Mouse (Mus musculus) lung, embryonic 16.5 days (tissue): ENCODE data around the gene Kmo. TPM values are rescaled to one million over a fixed set of nuclear protein-coding genes. Genes with fewer than 3 reads are reported as not detected.

Experiments used
- ATAC-seq: fragments of 200-750 bp; cut with Nextera tagmentation; 2 replicates; pipeline ENCODE4 v1.8.0; 2017; ENCODE audit warnings: low read depth, mild to moderate bottlenecking, moderate library complexity
- H3K27ac ChIP-seq: fragments of 300-500 bp; sonication (generic); 2 replicates; pipeline ENCODE4 v1.5.1; 2014; ENCODE audit warnings: mild to moderate bottlenecking, control low read depth, low read length
- H3K27me3 ChIP-seq: fragments of 300-500 bp; sonication (generic); 2 replicates; pipeline ENCODE4 v1.6.1; 2014; ENCODE audit warnings: low read depth, low read length, mixed read lengths; ENCODE audit not compliant: control insufficient read depth, insufficient read depth
- H3K36me3 ChIP-seq: fragments of 300-500 bp; sonication (generic); 2 replicates; pipeline ENCODE4 v1.6.1; 2014; ENCODE audit warnings: low read length; ENCODE audit not compliant: control insufficient read depth, insufficient read depth
- H3K4me1 ChIP-seq: fragments of 300-500 bp; sonication (generic); replicated peaks from 2 replicates; pipeline ENCODE4 v1.6.1; 2014; ENCODE audit warnings: low read length, mixed read lengths; ENCODE audit not compliant: control insufficient read depth, insufficient read depth
- H3K4me2 ChIP-seq: fragments of 300-500 bp; sonication (generic); 2 replicates; pipeline ENCODE4 v1.6.1; 2014; ENCODE audit warnings: low read depth, low read length, control low read depth
- H3K4me3 ChIP-seq: fragments of 300-500 bp; sonication (generic); 2 replicates; pipeline ENCODE4 v1.5.1; 2014; ENCODE audit warnings: mild to moderate bottlenecking, low read length, control low read depth
- H3K9ac ChIP-seq: fragments of 300-500 bp; sonication (generic); 2 replicates; pipeline ENCODE4 v1.6.1; 2014; ENCODE audit warnings: low read length, control low read depth
- H3K9me3 ChIP-seq: fragments of 300-500 bp; sonication (generic); 2 replicates; pipeline ENCODE4 v1.6.1; 2016; ENCODE audit warnings: low read length; ENCODE audit not compliant: control insufficient read depth
- WGBS: fragments of 180-500 bp; shearing (Covaris S2); extraction: QIAGEN DNeasy Blood & Tissue Kit; methylation state at CpG from one replicate; pipeline ENCODE4 v1.1.7; 2014; 5-methylcytosine and 5-hydroxymethylcytosine counted together
- polyA plus RNA-seq: library from polyadenylated mRNA; unstranded; fragments of >200 nt; fragmentation: Nextera tagmentation; extraction: Ambion mirVana; gene quantifications from 2 replicates; pipeline ENCODE4 v1.2.1, GENCODE M21; 2015

The Kmo gene
- polyA plus RNA-seq, 1 experiment from 2014 or later, result 0.31 TPM

DNA sequence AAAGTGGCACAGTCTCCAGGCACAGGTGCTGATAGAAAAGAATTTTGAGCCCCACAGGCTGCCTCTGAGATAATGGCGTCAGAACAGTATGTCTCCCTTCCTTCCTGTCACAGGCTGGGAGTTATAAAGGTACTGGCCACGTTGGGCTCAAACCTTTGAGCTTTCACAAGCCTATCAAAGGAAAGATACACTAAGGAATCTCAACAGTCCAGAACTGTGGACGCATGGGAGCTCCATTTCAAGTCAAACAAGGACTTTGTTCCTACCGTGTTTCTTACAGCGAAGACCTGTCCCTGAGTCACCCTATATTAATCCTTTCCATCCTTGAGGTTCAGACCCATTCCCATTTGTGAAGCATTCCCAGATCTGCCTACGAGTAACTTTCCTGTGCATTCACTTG, 57.3 kb downstream of the Kmo start:
- Histone ChIP-seq H3K4me1 (no peaks in the 10 kb centered on the region), H3K36me3 (no peaks in the 10 kb centered on the region), H3K27ac (no peak overlapping the region), H3K9me3 (no peaks in the 10 kb centered on the region), H3K4me2 (no peak overlapping the region), H3K27me3 (no peaks in the 10 kb centered on the region), H3K9ac (no peak overlapping the region), H3K4me3 (no peak overlapping the region)
- ATAC-seq, result no peak
- 74% methylated on average over 6 of the region's 6 CpGs for WGBS

DNA sequence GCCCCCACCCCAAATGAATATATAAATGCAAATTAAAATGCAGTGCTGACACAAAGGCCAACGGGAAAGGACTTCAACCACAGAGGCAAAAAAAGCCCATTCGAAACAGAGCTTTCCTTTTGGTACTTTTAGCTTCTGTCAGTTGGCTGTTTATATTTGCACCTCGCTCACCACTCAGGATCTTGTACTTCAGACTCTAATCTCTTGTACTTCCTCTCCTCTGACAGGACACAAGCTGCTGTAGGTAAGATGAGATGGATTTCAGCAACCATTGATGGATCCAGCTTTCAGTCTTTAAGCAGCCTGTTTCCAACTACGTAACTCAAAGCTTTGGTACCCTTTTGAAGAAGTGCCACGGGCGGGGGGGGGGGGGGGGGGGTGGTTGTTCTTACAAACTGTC, 60.8 kb downstream of the Kmo start:
- no peaks in the 10 kb centered on the region for H3K36me3 ChIP-seq
- no peaks in the 10 kb centered on the region for H3K4me1 ChIP-seq
- ATAC-seq, result no peak
- 75% methylated on average over 5 of the region's 6 CpGs for WGBS
- no peaks in the 10 kb centered on the region for H3K27me3 ChIP-seq
- H3K27ac ChIP-seq, result no peak overlapping the region
- no peaks in the 10 kb centered on the region for H3K9me3 ChIP-seq
- H3K9ac ChIP-seq, result no peak overlapping the region
- H3K4me2 ChIP-seq, result no peak overlapping the region
- no peak overlapping the region for H3K4me3 ChIP-seq

DNA sequence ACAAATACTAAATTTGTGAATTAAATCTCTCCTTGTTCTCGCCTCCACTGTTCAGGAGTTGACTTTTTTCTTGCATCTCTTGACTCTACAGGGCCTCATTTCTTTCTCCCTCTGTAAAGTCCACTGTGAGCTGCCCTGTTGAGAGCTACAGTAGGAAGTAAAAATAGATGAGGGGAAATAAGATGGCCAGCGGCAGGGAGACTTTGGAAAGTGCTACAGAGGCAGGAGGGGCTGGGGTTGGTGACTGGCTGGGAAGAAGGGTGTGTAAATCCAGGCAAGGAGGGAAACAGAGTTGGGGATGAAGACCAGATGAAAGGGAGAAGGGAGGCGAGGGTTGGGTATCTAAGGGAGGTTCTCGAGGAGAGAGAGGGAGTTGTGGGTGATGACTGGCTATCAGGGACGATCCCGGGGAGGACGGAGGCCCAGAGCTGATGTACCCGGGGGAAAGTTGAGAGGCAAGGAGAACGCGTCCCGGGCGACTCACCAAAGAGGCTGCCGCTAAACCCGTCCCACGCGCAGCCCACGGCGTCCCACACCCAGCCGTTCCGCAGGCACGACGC, 71.6 kb downstream of the Kmo start:
- 1% methylated on average over 22 of the region's 22 CpGs for WGBS
- Histone ChIP-seq H3K4me3 (peak overlapping the region; percentile 80), H3K36me3 (no peaks in the 10 kb centered on the region), H3K27me3 (no peaks in the 10 kb centered on the region), H3K9ac (peak overlapping the region; percentile 87), H3K4me1 (peaks cover 6% of the 10 kb centered on the region; the same call in 1 of the 2 replicates), H3K9me3 (no peaks in the 10 kb centered on the region), H3K27ac (peak overlapping the region; percentile 86), H3K4me2 (peak overlapping the region; percentile 96)
- no peak for ATAC-seq

DNA sequence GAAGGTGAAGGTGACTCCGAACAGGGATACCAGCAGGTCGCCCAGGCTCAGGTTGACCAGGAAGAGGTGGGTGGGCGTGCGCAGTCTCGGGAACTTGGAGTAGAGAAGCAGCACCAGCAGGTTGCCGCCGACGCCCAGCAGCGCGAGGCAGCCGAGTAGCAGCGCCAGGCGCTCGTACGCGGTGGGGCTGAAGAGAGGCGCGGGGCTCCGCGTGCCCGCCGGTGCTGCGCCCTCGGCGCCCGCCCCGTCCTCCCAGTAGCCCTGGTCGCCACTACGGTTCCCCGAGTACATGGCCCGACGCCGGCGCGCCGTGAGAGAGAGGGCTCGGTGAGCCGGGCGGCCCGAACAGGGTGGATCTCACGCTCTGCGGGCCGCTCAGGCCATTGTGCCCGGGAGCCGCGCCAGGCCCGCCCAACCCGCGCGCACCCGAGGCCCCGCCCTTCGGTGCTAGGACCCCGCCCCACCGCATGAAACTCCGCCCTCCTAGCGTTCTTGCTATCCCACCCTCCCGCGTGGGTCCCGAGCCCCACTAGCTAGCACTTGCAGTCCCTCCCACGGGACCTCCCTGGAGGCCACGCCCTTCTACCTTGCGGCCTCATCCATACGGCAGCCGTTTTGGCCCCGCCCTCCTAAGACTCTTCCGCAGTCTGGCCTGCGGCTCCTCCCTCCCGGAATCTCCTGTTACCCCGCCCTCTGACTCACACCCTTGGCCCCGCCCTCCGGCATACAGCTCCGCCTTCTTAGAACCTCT, 72.2 kb downstream of the Kmo start, which contains the start of the genes Opn3 and Chml:
Gene Opn3, minus strand, starts transcription at position 531 of the 751 bp plus-strand sequence.
Gene Chml, minus strand, starts transcription at position 656 of the 751 bp plus-strand sequence.
- Histone ChIP-seq H3K4me2 (peak within 1 kb of the TSS; percentile 96), H3K27me3 (no peaks in the 10 kb centered on the region), H3K9ac (peak within 1 kb of the TSS; percentile 87), H3K4me3 (peak within 1 kb of the TSS; percentile 80), H3K36me3 (no peaks in the 10 kb centered on the region), H3K27ac (peak within 1 kb of the TSS; percentile 86), H3K9me3 (no peaks in the 10 kb centered on the region), H3K4me1 (peaks cover 6% of the 10 kb centered on the region; the same call in 1 of the 2 replicates)
- under 1% methylated on average over 73 of the region's 73 CpGs for WGBS
- peak; percentile 99 for ATAC-seq

DNA sequence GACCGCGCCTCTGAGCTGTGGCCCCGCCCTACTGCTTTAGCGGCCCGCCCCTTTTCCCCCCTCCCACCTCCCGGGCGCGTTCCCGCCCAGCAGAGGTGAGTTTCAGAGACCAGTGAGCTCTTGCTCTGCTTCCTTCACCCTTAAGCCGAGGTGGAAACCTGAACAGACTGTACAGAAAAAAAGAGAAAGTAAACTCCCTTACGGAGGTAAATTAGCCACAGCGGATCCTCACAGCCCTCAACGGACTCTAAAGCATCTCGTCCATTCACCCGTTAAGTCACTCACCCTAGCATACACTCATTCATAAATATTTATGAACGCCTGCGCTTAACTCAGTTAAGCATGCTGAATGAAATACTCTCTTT, 72.8 kb downstream of the Kmo start:
- H3K27ac ChIP-seq, result no peak overlapping the region
- no peaks in the 10 kb centered on the region for H3K27me3 ChIP-seq
- peak overlapping the region; percentile 80 for H3K4me3 ChIP-seq
- 0% methylated on average over 17 of the region's 17 CpGs for WGBS
- H3K9ac ChIP-seq, result peak overlapping the region; percentile 60
- peak overlapping the region; percentile 67 for H3K4me2 ChIP-seq
- no peaks in the 10 kb centered on the region for H3K36me3 ChIP-seq
- peaks cover 6% of the 10 kb centered on the region; the same call in 1 of the 2 replicates for H3K4me1 ChIP-seq
- no peak for ATAC-seq
- H3K9me3 ChIP-seq, result no peaks in the 10 kb centered on the region

DNA sequence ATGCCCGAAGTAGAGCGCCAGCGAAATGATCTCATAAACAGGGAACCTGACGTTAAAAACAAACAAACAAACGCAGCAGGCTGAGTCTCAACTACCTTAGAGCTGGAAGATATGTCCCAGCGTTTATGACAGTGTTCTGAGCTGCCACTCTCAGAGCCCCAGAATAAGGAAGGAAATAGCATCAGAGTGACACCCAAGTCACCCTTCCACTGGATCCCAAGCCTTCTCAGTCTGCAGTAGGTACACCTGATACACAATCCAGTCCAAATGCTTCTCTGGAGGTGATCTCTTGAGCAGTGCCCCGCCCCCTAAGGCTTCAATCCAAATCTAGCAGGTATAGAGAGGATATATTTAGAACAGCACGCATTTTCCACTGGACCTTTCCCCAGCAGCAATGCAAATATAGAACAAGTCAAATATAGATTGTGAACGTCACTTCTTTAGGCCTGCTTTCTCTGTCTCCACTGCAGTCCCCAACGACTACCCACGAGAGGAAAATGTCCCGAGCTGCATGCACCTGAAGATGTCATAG, 73.3 kb downstream of the Kmo start:
- Histone ChIP-seq H3K27ac (no peak overlapping the region), H3K27me3 (no peaks in the 10 kb centered on the region), H3K4me3 (peak overlapping the region; percentile 80), H3K9ac (peak overlapping the region; percentile 60), H3K4me2 (peak overlapping the region; percentile 67), H3K9me3 (no peaks in the 10 kb centered on the region), H3K36me3 (no peaks in the 10 kb centered on the region), H3K4me1 (peaks cover 6% of the 10 kb centered on the region; the same call in 1 of the 2 replicates)
- ATAC-seq, result no peak
- WGBS, result 22% methylated on average over 12 of the region's 12 CpGs

DNA sequence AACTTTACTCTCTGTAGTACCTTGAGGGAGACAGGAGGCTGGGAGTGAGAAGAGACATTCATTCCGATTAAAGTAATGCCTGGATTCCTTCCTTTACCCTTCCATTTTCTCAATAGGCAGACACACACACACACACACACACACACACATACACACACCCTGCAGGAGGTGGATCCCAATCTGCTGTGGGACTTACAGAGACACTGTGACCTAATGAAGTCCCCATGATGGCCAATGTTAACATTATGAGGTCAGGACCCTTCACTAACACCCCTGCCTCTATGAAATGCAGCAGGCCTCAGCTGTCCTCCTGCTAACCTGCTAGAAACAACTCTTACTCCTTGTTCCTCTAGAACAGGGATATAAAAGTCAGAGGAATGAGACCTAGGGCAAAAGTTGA, 78.1 kb downstream of the Kmo start, which contains the start of gene Wdr64:
Gene Wdr64, plus strand, starts transcription at position 301 of the 400 bp plus-strand sequence.
- Histone ChIP-seq H3K36me3 (no peaks in the 10 kb centered on the region), H3K4me1 (peaks cover 3% of the 10 kb centered on the region; the same call in 1 of the 2 replicates), H3K9me3 (no peaks in the 10 kb centered on the region; the same call in 1 of the 2 replicates), H3K9ac (no peak within 1 kb of the TSS), H3K4me3 (no peak within 1 kb of the TSS), H3K4me2 (no peak within 1 kb of the TSS), H3K27me3 (no peaks in the 10 kb centered on the region), H3K27ac (no peak within 1 kb of the TSS)
- WGBS, result 63% methylated on average over 1 of the region's 1 CpGs
- no peak for ATAC-seq

DNA sequence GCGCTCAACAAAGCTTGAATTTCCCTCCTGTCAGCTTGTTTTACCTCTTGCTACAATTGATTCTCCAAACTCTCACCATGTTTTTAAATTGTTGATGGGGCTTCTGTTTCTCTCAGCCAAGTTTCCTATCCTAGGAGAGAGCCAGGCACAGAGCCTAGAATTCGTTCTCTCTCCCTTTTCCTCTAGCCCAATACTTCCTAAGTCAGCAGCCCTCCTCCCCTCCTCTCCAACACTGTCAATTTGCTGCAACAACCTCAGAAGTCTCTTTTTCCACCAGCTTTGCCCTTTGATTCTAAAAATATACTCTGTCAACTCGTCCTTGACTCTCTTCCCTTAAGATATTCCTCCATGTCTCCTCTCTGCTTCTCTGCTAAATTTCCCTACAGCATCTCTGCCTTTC, 79.2 kb downstream of the Kmo start:
- Histone ChIP-seq H3K36me3 (no peaks in the 10 kb centered on the region), H3K4me1 (no peaks in the 10 kb centered on the region), H3K4me2 (no peak overlapping the region), H3K9me3 (no peaks in the 10 kb centered on the region; the same call in 1 of the 2 replicates), H3K27ac (no peak overlapping the region), H3K27me3 (no peaks in the 10 kb centered on the region), H3K9ac (no peak overlapping the region), H3K4me3 (no peak overlapping the region)
- ATAC-seq, result no peak
- 49% methylated on average over 3 of the region's 3 CpGs for WGBS

DNA sequence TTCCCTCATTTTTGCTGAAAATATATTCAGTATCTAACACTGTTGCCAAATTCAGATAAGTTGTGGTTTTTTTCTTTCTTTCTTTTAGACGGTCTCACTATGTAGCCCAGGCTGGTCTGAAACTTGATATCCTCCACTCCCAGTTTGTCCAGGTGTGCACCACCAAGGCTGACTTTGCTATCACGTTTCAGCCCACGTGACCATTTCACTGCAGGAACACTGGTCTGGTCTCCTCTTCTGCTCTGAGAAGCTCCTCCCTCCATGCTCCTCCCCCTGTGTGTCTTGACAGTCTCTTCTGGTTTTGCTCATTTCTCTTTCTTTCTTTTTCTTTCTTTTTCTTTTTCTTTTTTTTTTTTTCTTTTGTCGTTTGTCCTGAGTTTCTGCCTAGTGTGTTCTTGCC, 79.6 kb downstream of the Kmo start:
- H3K4me2 ChIP-seq, result no peak overlapping the region
- H3K4me1 ChIP-seq, result no peaks in the 10 kb centered on the region
- H3K27ac ChIP-seq, result no peak overlapping the region
- H3K27me3 ChIP-seq, result no peaks in the 10 kb centered on the region
- H3K9ac ChIP-seq, result no peak overlapping the region
- no peak for ATAC-seq
- no peak overlapping the region for H3K4me3 ChIP-seq
- no peaks in the 10 kb centered on the region for H3K36me3 ChIP-seq
- WGBS, result 26% methylated on average over 4 of the region's 4 CpGs
- H3K9me3 ChIP-seq, result no peaks in the 10 kb centered on the region; the same call in 1 of the 2 replicates
